Mouse (Mus musculus) layer of hippocampus, postnatal 36 days (tissue): ENCODE data around the gene Epb41l1. TPM values are rescaled to one million over a fixed set of nuclear protein-coding genes. Genes with fewer than 3 reads are reported as not detected.
"Not testable (repeated sequence)": the region's sequence is repeated elsewhere in the genome, so short reads cannot be mapped to it uniquely, and the experiment has no call there.

ENCODE experiments used
- DNase-seq, 2 experiments: peaks; one replicate each; pipeline ENCODE4 v3.0.0; 2022
- total RNA-seq, 2 experiments: library from RNA; stranded (reverse); gene quantifications; 2 replicates each; pipeline ENCODE4 v1.2.3; 2021

The Epb41l1 gene
- total RNA-seq, 2 experiments from 2014 or later = 317 to 355 TPM

- no peak for DNase-seq
Measured at GRCm38 (mm10) chr2:156488166-156488814, 67.6 kb downstream of the Epb41l1 start.

GRCm38 (mm10) chr2:156490176-156490575 is 69.5 kb downstream of the Epb41l1 start:
- DNase-seq = no peak

DNA sequence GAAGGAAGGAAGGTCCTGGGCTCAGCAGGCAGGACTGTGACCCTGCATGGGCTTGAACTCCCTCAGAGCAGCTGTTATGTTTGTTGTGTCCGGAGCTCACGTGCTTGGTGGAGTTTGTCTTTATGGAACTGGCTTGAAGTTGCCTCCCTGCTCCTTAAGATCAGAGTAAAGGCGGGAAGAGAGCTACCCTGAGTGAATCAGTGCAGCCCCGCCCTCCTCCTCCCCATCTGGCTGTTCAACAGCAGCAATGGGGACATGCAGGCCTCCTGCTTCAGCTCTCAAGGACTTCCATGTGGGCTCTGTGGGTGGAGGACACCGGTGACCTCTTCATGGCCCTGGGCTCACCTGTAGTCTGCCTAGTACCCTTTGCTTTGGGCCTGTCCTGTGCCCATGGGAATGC is 71.1 kb downstream of the Epb41l1 start:
- no peak for DNase-seq

DNA sequence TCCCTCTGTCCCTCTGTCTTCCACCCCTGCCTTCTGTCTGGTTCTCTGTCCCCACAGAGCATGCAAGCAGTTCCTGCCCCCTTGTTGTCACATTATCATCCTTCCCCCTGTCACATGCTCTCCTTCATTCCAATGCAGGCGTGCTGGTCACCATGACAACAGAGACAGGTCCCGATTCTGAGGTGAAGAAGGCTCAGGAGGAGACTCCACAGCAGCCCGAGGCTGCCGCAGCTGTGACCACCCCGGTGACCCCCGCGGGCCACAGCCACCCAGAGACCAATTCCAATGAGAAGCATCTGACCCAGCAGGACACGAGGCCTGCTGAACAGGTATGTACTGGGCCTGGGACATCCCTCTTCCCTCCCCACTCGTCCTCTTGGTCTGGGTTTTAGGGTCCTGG is 73.1 kb downstream of the Epb41l1 start:
- no peak for DNase-seq

- DNase-seq = no peak
Measured at GRCm38 (mm10) chr2:156494465-156494864, 73.8 kb downstream of the Epb41l1 start.

GRCm38 (mm10) chr2:156494875-156495274 is 74.2 kb downstream of the Epb41l1 start:
- DNase-seq = no peak

DNA sequence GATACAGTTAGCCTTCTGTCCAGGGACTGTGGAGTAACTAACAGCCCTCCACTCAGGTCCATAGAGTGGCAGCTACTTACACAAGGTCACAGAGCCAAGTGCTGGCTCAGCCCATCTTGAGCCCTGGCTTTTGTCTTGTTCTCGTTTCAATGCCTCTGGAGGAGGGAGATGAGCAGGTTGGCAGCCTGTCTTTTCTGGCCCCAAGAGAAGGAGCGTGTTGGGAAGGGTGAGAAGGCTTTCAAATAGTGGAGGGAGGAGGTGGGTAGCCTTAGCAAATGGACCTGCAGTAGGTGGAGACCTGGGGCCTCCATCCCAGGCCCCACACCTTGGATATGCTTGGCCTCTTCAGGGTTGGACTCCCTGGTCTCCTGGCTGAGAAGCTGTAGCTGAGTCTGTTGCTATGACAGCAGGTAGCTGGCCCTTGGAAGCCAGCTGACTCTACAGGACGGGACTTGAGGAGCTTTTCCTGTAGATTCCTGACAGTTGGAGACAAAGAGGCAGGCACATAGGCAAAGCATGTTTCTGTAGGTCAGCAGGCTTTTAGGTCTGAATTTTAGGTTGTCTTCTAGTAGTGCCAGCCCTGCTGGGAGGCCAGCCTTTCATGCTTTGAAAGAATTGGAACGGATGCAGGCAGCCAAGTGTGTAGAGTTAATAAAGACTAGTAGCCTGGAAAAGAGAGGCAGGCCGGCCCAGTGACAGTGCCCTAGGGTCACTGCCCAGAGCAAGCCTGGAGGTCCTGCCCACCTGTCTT is 76.3 kb downstream of the Epb41l1 start:
- DNase-seq = no peak

DNA sequence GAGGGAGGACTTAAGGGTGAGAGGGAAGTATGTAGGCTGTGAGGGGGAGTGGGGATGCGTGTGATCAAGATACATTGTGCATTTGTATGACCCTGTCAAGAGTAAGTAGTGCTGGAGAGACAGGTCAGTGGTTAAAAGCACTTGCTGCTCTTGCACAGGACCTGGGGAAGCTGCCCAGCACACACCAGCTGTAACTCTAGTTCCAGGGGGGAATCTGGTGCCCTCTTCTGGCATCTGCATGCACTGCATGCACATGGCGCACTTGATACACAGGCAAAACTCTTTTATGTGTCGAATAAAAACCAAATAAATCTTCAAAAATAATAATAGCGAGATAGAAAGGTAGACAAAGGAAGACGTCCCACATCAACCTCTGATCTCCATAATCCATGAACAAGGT is 77.2 kb downstream of the Epb41l1 start:
- no peak for DNase-seq

GRCm38 (mm10) chr2:156501025-156501424 is 80.3 kb downstream of the Epb41l1 start:
- no peak for DNase-seq

GRCm38 (mm10) chr2:156505533-156505932 is 84.8 kb downstream of the Epb41l1 start:
- DNase-seq = no peak

- no peak for DNase-seq
Measured at GRCm38 (mm10) chr2:156512028-156512427, 91.3 kb downstream of the Epb41l1 start.

GRCm38 (mm10) chr2:156512561-156512960 is 91.9 kb downstream of the Epb41l1 start:
- DNase-seq = no peak

- DNase-seq = no peak
Measured at GRCm38 (mm10) chr2:156515102-156515501, 94.4 kb downstream of the Epb41l1 start.

DNA sequence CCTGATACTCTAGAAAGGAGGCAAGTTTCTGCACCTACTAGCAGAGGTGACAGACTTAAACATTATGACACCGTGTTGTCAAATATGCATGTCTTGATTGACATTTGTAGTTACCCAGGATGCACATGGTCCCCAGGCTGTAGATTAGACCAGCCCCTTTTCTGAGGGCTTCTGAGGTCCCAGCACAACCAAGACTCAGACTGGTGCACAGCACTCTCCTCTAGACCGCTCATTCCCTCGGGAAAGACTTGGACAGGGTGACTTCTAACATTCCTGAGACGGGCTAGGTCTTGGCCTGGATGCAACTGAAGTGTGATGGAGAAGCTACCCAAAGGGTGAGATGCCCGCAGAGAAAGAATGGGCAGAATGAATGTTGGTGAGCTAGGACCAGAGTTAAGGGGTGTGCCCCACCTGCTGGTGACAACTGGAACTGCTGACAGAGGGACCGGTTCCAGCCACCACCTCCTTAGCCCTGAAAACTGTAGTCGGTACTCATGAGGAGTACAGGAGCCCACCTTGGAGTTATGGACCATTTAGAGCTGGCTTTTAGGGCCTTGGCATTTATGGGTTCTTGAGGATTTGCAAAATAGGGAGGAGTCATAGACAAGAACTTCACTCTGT is 95.0 kb downstream of the Epb41l1 start:
- peak; percentile 72 to 77 for DNase-seq

DNA sequence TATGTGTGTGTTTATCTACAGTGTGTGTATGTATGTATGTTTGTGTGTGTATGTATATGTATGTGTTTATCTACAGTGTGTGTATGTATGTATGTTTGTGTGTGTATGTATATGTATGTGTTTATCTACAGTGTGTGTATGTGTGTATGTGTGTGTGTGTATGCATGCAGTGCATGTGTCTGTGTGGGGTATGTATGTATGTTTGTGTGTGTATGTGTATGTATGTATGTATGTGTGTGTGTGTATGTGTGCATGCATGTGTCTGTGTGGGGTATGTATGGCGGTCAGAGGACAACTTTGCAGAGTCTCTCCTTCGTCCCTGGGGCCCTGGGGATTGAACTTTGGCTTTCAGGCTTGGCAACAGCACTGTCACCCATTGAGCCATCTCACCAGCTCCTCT is 96.0 kb downstream of the Epb41l1 start:
- DNase-seq = not testable (repeated sequence)

GRCm38 (mm10) chr2:156518306-156518705 is 97.6 kb downstream of the Epb41l1 start:
- no peak for DNase-seq

GRCm38 (mm10) chr2:156519584-156519983 is 98.9 kb downstream of the Epb41l1 start:
- DNase-seq = no peak

DNA sequence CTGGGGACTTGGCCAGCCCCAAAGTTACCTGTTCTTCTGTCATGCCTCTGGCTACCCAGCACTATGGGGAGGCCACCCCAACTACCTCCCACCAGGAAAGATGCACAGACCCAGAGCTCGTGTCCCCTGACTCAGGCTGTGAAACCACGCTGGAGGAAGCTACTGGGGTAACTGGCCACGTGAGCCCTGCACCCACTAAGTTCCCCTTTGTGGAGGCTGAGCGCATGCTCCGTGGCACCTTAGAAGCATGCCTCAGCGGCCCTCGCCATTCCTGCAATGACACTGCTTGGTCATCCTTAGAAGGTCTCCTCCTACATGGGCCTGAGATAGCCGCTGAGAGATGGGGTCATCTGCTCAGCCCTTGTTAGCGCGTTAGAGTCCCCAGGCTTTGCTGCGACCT is 102.3 kb downstream of the Epb41l1 start:
- no peak for DNase-seq

GRCm38 (mm10) chr2:156524078-156524477 is 103.4 kb downstream of the Epb41l1 start:
- no peak for DNase-seq

DNA sequence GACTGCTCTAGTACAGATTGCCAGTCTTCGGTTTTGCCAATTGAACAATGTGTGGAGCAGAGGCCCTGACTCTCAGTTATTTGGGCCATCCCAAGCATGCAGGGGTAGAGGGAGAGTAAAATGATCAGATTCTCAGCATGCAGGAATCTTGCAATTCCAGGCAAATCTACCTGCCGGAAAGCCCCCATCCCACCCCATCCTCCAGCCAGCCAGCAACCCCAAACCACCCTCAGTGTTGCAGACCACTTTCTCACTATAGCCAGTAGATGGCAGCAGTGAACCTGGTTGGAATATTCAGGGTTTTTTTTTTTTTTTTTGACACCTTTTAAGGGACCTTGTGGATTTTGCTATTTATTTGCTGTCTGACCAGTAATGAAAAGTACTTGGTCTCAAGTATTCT is 109.0 kb downstream of the Epb41l1 start:
- no peak for DNase-seq

- DNase-seq = no peak
Measured at GRCm38 (mm10) chr2:156533160-156533559, 112.5 kb downstream of the Epb41l1 start.

- no peak for DNase-seq
Measured at GRCm38 (mm10) chr2:156538817-156539555, 118.3 kb downstream of the Epb41l1 start.

- no peak for DNase-seq
Measured at GRCm38 (mm10) chr2:156540991-156541390, 120.3 kb downstream of the Epb41l1 start.
